Mouse (Mus musculus): ENCODE measurements at regions not wholly inside any gene's neighbourhood (a gene's known extent, or its start where the extent isn't known, plus 50 kb on each side); places are given as distances from the start of the nearest gene placed in this dataset.

GRCm38 (mm10) chr13:115575052-115575891 is 473.5 kb upstream of the Itga1 start:
- TF ChIP-seq CTCF (IDR thresholded peaks at IDR 0.05; ENCODE audit: insufficient read depth, low read length) (no peak), POLR2A (IDR thresholded peaks at IDR 0.05; ENCODE audit: borderline replicate concordance, extremely low read depth, low read depth, low read length) (no peak)

All from lung, adult 2 months (tissue).